Mouse (Mus musculus) left cerebral cortex, postnatal 25 days (tissue): ENCODE measurements at regions not wholly inside any gene's neighbourhood (a gene's known extent, or its start where the extent isn't known, plus 50 kb on each side); places are given as distances from the start of the nearest gene placed in this dataset.

ENCODE experiments used
- DNase-seq, 2 experiments: peaks; one replicate each; pipeline ENCODE4 v3.0.0; 2022; ENCODE audit warnings: low spot score in 2 of 2, mixed read lengths in 1 of 2
- intact Hi-C: fragments of 180-260 bp; cut with DNase I; formaldehyde crosslinking; loops from one replicate; pipeline ENCODE4 v1.15.1; 2025
- microRNA-seq, 2 experiments: library from miRNA; unstranded; fragments of <30 nt; microRNA quantifications; one replicate each; pipeline ENCODE4 v1.2.0; 2022

DNA sequence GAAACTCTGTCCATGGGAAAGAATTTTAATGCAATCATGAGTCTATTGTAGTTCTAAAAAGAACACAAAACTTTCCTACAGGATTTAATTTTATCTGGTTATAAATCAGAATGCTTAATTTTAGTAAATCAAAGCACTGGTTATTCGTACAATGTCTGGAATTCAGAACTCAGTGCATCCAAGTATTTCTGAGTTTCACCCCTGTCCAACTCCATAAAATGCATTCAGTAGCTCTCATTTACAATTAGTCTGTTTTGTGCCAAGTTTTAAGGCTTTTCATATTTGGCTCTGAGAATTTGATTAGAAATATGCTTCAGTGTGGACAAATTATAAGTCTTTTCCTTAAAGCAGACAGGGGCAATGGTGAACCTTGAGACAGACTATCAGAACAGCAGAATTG, 433.0 kb upstream of the Slc8a1 start:
- intact Hi-C loops: no loop called here
- DNase-seq: no peak

DNA sequence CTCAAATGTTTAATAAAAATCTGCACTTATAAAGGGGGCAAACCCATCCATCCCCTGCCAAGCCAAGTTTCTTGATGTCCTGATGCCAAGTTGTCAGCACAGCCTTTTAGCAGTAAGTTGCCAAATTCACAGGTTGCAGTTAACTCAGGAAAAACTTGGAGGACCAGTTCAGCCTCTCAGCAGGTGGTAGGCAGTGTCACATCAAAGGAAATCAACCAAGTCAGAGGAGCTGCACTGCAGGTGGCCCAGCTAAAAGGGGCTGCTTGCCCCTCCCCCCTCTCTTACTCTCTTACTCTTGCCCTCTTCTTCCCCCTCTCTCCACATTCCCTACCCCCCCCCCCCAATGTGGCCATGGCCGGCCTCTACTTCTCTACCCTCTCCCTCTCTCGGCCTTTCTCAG, 415.3 kb upstream of the Slc8a1 start:
- no peak for DNase-seq
- intact Hi-C loops: no loop called here

DNA sequence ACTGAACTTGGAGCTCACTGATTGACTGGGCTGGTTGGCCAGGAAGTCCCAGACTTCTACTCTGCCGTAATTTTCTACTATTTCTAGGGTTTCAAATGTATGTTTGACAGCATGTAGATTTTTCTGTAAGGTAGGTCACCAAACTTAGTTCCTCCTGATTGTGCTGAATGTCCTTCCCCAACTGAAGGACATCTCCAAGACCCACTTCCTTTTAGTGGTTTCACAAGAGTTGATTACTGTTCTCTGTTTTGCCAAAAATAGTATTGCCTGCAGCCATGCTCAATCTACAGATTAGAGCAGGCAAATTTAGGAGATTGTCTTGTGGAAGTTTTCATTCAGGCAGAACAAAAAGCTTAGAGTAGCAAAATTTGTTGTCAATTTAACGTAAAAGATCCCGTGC, 396.7 kb upstream of the Slc8a1 start:
- intact Hi-C loops: no loop called here
- no peak for DNase-seq

DNA sequence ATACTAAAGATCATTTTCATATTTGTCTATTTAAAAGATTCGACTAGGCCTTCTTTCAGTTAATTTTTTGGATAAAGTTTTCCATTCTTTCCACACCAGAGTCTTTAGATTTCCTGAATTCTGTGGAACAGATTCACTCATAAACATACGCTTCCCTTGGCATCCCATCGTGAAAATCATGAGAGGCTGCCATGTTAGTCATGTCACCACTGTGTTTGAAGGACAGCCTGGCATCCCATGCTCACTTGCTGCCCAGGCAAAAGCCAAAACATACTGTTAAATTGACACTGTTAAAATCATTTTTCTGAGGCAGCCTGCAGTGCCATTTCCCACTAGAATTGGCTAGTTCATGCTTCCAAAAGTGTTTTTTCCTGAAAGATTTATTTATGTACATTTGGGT, 394.8 kb upstream of the Slc8a1 start:
- no peak for DNase-seq
- intact Hi-C loops: no loop called here

DNA sequence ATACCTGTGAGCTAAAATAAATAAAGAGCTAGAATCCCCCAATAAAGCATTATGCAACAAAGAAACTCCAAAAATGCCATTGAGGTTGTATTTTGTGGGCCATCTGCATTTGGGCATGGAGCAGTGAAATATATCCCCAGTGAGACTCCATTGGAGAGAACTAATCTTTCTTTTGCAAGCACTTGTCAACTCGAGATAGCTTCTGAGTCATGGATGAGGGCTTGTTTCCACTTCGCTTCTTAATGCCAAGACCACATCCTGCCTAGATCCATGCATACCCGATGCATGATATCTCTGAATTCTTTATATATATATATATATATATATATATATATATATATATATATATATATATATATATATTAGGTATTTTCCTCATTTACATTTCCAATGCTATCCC, 349.0 kb upstream of the Slc8a1 start:
- DNase-seq: no peak
- intact Hi-C loops: no loop called here

DNA sequence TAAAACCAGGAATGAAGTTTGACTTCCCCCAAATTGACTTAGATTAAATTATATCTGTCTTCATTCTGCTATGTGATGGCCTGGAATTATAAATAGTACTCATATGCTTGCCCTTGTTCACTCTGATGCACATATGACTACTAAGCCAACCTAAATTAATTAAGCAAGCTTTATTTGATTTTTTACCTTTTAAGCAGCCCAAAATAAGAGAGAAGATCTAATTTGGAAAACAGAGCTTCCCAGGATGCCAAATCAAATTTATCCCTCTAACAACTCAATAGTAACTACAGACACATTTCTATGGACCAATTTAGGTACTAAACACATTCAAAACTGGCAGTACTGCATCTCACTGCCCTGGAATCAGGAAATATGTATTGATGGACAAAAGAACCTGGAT, 342.1 kb upstream of the Slc8a1 start:
- DNase-seq: no peak
- intact Hi-C loops: no loop called here

Small RNA genes in the stretch of these regions (microRNA-seq; reads per million reads assigned to microRNA genes)
- gene Gm23400: 0 reads per million in 2 experiments
- 0 reads per million in 2 experiments for gene Gm27359
